Mouse (Mus musculus): ENCODE data around the gene Rpl31.

Gene Rpl31

DNA sequence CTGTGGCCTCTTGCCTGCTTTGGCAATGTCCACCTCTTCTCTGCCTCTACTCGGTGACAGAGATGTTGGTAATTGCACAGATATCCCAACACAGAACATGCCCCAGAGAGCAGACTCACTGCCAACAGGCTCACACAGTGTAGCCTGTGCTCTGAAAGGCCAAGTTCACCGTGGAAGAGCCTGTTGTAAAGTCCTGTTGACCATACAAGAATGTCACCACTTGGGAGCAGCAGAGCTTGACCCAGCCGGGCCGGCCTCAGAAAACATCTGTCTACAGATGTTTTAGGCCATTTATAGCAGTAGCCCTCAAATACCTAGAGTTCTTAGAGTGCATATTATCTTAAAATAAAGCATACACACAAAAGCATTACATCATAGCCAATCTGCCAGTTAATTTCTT, 39.5 kb downstream of the Rpl31 start:
- DNase-seq, result no peak

DNA sequence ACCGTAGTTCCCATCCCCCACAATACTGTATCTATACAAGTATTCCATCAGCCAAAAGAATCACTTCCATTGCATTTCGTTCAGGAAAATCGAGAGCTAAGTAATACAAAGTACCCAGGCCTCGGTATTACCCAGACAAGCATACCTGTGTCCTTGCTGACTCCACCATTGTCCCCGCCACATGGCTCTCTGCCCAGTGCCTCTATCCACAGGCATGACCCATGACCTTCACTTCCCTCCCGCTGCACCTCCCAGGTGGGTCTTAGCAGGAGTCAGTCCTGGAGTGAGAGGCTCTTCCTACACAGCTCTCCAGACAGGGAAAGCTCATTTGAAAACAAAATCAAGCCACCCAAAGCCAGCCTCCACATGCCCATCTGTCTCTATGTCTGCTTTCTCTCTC, 40.5 kb downstream of the Rpl31 start:
- DNase-seq, result no peak

DNA sequence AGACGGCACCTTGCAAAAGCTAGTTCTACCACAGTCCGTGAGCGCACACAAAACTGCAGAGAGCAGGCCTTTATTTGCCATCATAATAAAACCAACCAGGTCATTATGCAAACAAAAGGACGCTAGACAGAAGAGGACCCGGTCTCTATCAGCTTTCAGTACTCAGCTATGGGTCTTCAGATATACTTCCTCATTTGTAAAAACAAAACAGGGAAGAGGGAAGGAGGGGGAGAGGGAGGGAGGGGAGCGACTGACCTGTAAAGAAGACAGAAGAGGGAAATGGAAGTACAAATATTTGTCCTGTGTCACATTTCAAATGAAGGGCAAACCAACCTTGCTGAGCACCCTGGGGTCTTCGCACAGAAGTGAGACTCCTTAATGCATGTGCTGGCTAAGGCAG, 41.0 kb downstream of the Rpl31 start:
- no peak for DNase-seq

- DNase-seq, result no peak
Measured at GRCm38 (mm10) chr1:39410085-39410821, 42.6 kb downstream of the Rpl31 start.

DNA sequence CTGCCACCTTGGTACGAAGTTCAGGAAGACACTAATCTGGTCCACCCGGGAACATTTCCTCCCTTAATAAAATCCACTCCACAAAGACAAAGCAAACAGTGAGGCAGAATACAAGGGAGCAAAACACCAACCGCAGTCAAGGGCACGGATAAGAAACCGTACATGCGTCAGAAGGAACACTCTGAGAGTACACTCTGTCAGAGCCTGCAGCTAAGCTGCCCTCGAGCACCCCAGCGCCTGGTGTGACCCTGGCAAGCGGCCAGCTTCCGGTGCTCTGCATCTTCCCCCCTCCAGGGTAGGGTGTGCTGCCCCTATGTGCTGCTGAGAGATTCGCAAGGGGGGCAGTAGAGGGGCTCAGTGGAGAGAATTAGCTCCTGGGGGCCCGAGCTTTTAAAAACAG, 50.2 kb downstream of the Rpl31 start:
- peak; percentile 29 to 37 for DNase-seq

- no peak for DNase-seq
Measured at GRCm38 (mm10) chr1:39418852-39419251, 51.2 kb downstream of the Rpl31 start.

- no peak for DNase-seq
Measured at GRCm38 (mm10) chr1:39420987-39421386, 53.3 kb downstream of the Rpl31 start.
